Mouse (Mus musculus) hindbrain, embryonic 11.5 days (tissue): Measurements from ENCODE around the gene Fam131c. TPM values are rescaled to one million over a fixed set of nuclear protein-coding genes. Genes with fewer than 3 reads are reported as not detected.

Experiments
- ATAC-seq: fragments of 200-750 bp; cut with Nextera tagmentation; 2 replicates; pipeline ENCODE4 v1.8.0; 2017; ENCODE audit warnings: mild to moderate bottlenecking, moderate TSS enrichment, moderate library complexity; ENCODE audit not compliant: low FRiP score
- DNase-seq: peaks from one replicate; pipeline ENCODE4 v3.0.0-alpha.2; 2015; ENCODE audit warnings: low spot score
- H3K27ac ChIP-seq: fragments of 300-500 bp; sonication (generic); 2 replicates; pipeline ENCODE4 v1.5.1; 2014; ENCODE audit warnings: mild to moderate bottlenecking, low read depth, low read length
- H3K27me3 ChIP-seq: fragments of 300-500 bp; sonication (generic); 2 replicates; pipeline ENCODE4 v1.6.1; 2014; ENCODE audit warnings: mild to moderate bottlenecking, low read length, moderate library complexity, mixed read lengths; ENCODE audit not compliant: control insufficient read depth, insufficient read depth
- H3K36me3 ChIP-seq: fragments of 300-500 bp; sonication (generic); 2 replicates; pipeline ENCODE4 v1.6.1; 2014; ENCODE audit warnings: mild to moderate bottlenecking, low read length, moderate library complexity, mixed read lengths; ENCODE audit not compliant: control insufficient read depth, insufficient read depth
- H3K4me1 ChIP-seq: fragments of 300-500 bp; sonication (generic); replicated peaks from 2 replicates; pipeline ENCODE4 v1.6.1; 2014; ENCODE audit warnings: low read length, mixed read lengths; ENCODE audit not compliant: control insufficient read depth, insufficient read depth
- H3K4me2 ChIP-seq: fragments of 300-500 bp; sonication (generic); replicated peaks from 2 replicates; pipeline ENCODE4 v1.6.1; 2014; ENCODE audit warnings: mild to moderate bottlenecking, low read depth, low read length
- H3K4me3 ChIP-seq: fragments of 300-500 bp; sonication (generic); 2 replicates; pipeline ENCODE4 v1.5.1; 2014; ENCODE audit warnings: low read depth, low read length
- H3K9ac ChIP-seq: fragments of 300-500 bp; sonication (generic); 2 replicates; pipeline ENCODE4 v1.6.1; 2014; ENCODE audit warnings: low read depth, low read length
- H3K9me3 ChIP-seq: fragments of 300-500 bp; sonication (generic); 2 replicates; pipeline ENCODE4 v1.6.1; 2016; ENCODE audit warnings: low read length; ENCODE audit not compliant: control insufficient read depth
- WGBS: fragments of 180-500 bp; shearing (Covaris S2); extraction: QIAGEN DNeasy Blood & Tissue Kit; methylation state at CpG from one replicate; pipeline ENCODE4 v1.1.7; 2014; 5-methylcytosine and 5-hydroxymethylcytosine counted together
- polyA plus RNA-seq: library from polyadenylated mRNA; unstranded; fragments of >200 nt; fragmentation: Nextera tagmentation; extraction: Ambion mirVana; gene quantifications from 2 replicates; pipeline ENCODE4 v1.2.1, GENCODE M21; 2014

Gene Fam131c
- polyA plus RNA-seq, 1 experiment from 2014 or later = 0.69 TPM

DNA sequence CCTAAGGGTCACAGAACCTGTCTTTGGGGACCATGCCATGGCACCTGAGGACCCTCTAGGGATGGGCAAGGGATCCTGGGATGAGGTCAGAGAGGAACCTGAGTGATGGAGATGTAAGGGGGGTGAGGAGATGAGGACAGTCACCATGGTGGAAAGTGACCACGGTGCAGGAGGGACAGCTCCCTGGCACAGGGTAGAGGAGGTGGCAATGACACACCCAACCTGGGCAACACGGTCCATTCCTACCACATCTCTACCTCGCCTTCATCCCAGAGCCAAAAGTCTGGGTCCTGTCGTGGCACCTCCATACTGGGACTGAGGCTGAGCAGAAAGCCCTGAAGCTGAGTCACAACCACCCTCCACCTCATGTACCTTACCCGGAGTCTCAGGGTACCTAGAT, 54.8 kb downstream of the Fam131c start:
- ATAC-seq (no peak), DNase-seq (no peak)
- H3K36me3 ChIP-seq = no peaks in the 10 kb centered on the region
- no peak overlapping the region for H3K27ac ChIP-seq
- no peak overlapping the region for H3K9ac ChIP-seq
- 75% methylated on average over 5 of the region's 5 CpGs for WGBS
- H3K4me2 ChIP-seq = no peak overlapping the region
- no peaks in the 10 kb centered on the region for H3K9me3 ChIP-seq
- H3K27me3 ChIP-seq = no peaks in the 10 kb centered on the region
- no peak overlapping the region for H3K4me3 ChIP-seq
- peaks cover 4% of the 10 kb centered on the region; the same call in 1 of the 2 replicates for H3K4me1 ChIP-seq

DNA sequence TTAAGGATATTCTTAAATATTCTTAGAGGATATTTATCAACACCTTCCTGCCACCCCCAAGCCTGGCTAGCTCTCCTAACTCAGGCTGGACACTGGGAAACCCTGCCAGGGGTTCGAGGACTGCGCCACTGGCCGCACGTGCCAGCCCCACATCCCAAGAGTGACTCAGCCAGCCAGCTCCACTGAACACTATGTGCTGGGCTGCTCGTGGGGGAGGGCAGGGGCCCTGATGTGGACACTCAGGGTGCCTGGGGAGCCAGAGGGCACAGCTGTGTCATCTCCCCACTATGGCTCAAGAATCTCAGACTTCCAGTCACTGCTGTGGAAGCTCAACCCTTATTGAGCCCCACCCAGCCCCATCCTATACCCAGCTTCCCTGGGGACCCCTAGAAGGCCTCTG, 55.3 kb downstream of the Fam131c start:
- Histone ChIP-seq H3K9ac (no peak overlapping the region), H3K27me3 (no peaks in the 10 kb centered on the region), H3K4me1 (peaks cover 4% of the 10 kb centered on the region; the same call in 1 of the 2 replicates), H3K9me3 (no peaks in the 10 kb centered on the region), H3K4me2 (no peak overlapping the region), H3K36me3 (no peaks in the 10 kb centered on the region), H3K4me3 (no peak overlapping the region), H3K27ac (no peak overlapping the region)
- ATAC-seq (no peak), DNase-seq (no peak)
- 83% methylated on average over 5 of the region's 5 CpGs for WGBS

GRCm38 (mm10) chr4:141423691-141424431, 55.8 kb downstream of the Fam131c start:
- H3K9ac ChIP-seq = no peak overlapping the region
- ATAC-seq (no peak), DNase-seq (no peak)
- WGBS = 87% methylated on average over 13 of the region's 13 CpGs
- H3K4me2 ChIP-seq = no peak overlapping the region
- H3K4me1 ChIP-seq = peaks cover 4% of the 10 kb centered on the region; the same call in 1 of the 2 replicates
- no peak overlapping the region for H3K27ac ChIP-seq
- no peak overlapping the region for H3K4me3 ChIP-seq
- no peaks in the 10 kb centered on the region for H3K36me3 ChIP-seq
- H3K27me3 ChIP-seq = no peaks in the 10 kb centered on the region
- H3K9me3 ChIP-seq = no peaks in the 10 kb centered on the region

- DNase-seq = peak; percentile 37
- peak; percentile 76 for ATAC-seq
- 6% methylated on average over 36 of the region's 36 CpGs for WGBS
- Histone ChIP-seq H3K9me3 (no peaks in the 10 kb centered on the region), H3K27ac (no peak overlapping the region), H3K4me3 (peak overlapping the region; percentile 34), H3K4me2 (peak overlapping the region; percentile 68), H3K4me1 (peaks cover 4% of the 10 kb centered on the region; the same call in 1 of the 2 replicates), H3K9ac (peak overlapping the region; percentile 34; the same call in 1 of the 2 replicates), H3K36me3 (no peaks in the 10 kb centered on the region), H3K27me3 (no peaks in the 10 kb centered on the region)
These were observed 57.8 kb downstream of the Fam131c start for GRCm38 (mm10) chr4:141425484-141426479.

DNA sequence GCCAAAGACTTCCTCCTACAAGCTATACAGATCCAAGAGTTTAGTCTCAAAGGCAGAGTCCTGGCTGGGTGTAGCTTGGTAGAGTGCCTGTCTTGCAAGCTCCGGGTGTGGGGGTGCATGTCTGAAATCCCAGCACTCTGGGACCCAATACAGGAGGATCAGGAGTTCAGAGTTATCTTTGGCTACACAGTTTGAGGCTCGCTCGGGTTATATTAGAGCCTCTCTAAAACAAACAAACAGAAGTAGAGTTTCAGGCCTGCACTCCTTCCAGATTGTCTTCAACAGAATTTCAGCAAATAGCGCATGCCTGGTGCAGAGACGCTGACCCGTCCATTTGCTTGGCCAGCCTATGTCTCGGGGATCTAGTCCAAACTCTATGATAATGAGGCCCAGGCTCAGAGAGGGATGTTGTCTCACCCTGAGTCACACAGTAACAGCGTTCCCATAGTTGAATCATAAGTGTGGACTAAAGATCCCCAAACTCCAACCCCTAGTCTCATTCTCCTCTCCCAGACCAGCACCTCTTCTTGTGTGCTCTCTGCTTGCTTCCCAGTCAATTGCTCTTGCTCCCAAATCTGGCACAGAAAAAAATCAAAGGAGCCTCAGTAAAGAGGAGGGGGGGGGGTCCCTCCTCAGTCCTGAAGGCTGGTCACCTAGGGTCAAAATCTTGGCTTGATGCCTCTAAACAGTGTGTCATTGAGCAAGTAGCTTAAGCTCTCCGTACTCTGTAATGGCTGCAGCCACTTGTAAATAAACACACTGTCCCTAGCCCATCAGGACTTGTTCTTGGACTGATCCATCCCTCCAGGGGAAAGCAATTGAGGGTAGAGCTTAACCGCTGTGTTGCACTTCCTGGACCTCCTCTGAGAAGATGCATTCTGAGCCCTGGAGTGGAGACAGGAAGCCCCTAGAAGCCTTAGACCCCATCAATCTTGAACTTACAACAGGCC, 59.1 kb downstream of the Fam131c start:
- Histone ChIP-seq H3K4me2 (no peak overlapping the region), H3K4me3 (no peak overlapping the region), H3K4me1 (peaks cover 4% of the 10 kb centered on the region; the same call in 1 of the 2 replicates), H3K27ac (no peak overlapping the region), H3K9me3 (no peaks in the 10 kb centered on the region), H3K9ac (no peak overlapping the region), H3K36me3 (no peaks in the 10 kb centered on the region), H3K27me3 (no peaks in the 10 kb centered on the region)
- 79% methylated on average over 10 of the region's 10 CpGs for WGBS
- ATAC-seq (no peak), DNase-seq (no peak)

GRCm38 (mm10) chr4:141427921-141428320, 59.9 kb downstream of the Fam131c start:
- no peak overlapping the region for H3K27ac ChIP-seq
- no peaks in the 10 kb centered on the region for H3K27me3 ChIP-seq
- WGBS = 89% methylated on average over 13 of the region's 13 CpGs
- H3K36me3 ChIP-seq = no peaks in the 10 kb centered on the region
- ATAC-seq (no peak), DNase-seq (no peak)
- no peak overlapping the region for H3K4me3 ChIP-seq
- peaks cover 4% of the 10 kb centered on the region; the same call in 1 of the 2 replicates for H3K4me1 ChIP-seq
- no peak overlapping the region for H3K4me2 ChIP-seq
- H3K9me3 ChIP-seq = no peaks in the 10 kb centered on the region
- H3K9ac ChIP-seq = no peak overlapping the region

- Histone ChIP-seq H3K27ac (no peak overlapping the region), H3K9me3 (no peaks in the 10 kb centered on the region), H3K4me3 (no peak overlapping the region), H3K36me3 (no peaks in the 10 kb centered on the region), H3K27me3 (no peaks in the 10 kb centered on the region), H3K4me2 (no peak overlapping the region), H3K4me1 (peaks cover 4% of the 10 kb centered on the region; the same call in 1 of the 2 replicates), H3K9ac (no peak overlapping the region)
- no peak for DNase-seq
- no peak for ATAC-seq
- 80% methylated on average over 6 of the region's 6 CpGs for WGBS
These were observed 61.4 kb downstream of the Fam131c start for GRCm38 (mm10) chr4:141429381-141429780.

DNA sequence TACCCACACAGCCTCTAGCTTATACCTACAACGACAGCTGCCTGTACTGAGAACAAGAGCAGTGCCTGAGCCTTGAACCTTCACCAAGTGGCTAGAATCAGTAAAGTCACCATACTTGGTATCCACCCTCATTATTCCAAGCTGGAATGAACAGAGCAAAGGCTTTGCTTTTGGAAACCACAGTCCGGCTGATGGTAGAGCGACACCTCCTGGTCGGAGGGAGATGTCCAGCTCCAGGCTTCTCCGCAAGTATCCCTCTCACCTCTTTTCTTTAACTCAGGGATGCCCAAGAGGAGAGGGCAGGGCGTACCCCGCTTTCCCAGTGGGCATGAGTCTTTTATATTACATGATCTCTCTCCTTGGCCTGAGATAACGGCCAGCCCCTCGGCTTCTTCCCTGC, 61.8 kb downstream of the Fam131c start:
- DNase-seq (peak; percentile 44), ATAC-seq (no peak)
- 53% methylated on average over 9 of the region's 9 CpGs for WGBS
- no peak overlapping the region for H3K9ac ChIP-seq
- no peaks in the 10 kb centered on the region for H3K36me3 ChIP-seq
- no peaks in the 10 kb centered on the region for H3K9me3 ChIP-seq
- H3K4me3 ChIP-seq = no peak overlapping the region
- H3K27me3 ChIP-seq = no peaks in the 10 kb centered on the region
- no peak overlapping the region for H3K27ac ChIP-seq
- peaks cover 4% of the 10 kb centered on the region; the same call in 1 of the 2 replicates for H3K4me1 ChIP-seq
- no peak overlapping the region for H3K4me2 ChIP-seq
